Mouse (Mus musculus) G1E (cell line): ENCODE results near the gene Foxo3. TPM values are rescaled to one million over a fixed set of nuclear protein-coding genes. Genes with fewer than 3 reads are reported as not detected.

ENCODE experiments used
- ATAC-seq: 2 replicates; pipeline ENCODE4 v1.8.0; 2016; ENCODE audit warnings: mild to moderate bottlenecking; ENCODE audit not compliant: insufficient number of reproducible peaks, poor library complexity, low FRiP score, severe bottlenecking; ENCODE audit errors: extremely low read depth
- DNase-seq: peaks from one replicate; pipeline ENCODE4 v3.0.0; 2012; ENCODE audit warnings: low spot score
- H3K27me3 ChIP-seq: 2 replicates; pipeline ENCODE4 v1.6.1; 2012; ENCODE audit warnings: mild to moderate bottlenecking, low read length, inconsistent platforms; ENCODE audit not compliant: insufficient read depth
- H3K36me3 ChIP-seq: replicated peaks from 2 replicates; pipeline ENCODE3; 2012; ENCODE audit warnings: mild to moderate bottlenecking, inconsistent platforms
- H3K4me1 ChIP-seq: 2 replicates; pipeline ENCODE4 v1.6.1; 2012; ENCODE audit warnings: low read depth, low read length, inconsistent platforms, mixed read lengths; ENCODE audit not compliant: insufficient read depth
- H3K4me3 ChIP-seq: 2 replicates; pipeline ENCODE4 v1.5.1; 2012; ENCODE audit warnings: low read depth, mild to moderate bottlenecking, inconsistent platforms, low read length, moderate library complexity, mixed read lengths
- H3K9me3 ChIP-seq: replicated peaks from 2 replicates; pipeline ENCODE4 v1.6.1; 2012; ENCODE audit warnings: inconsistent platforms
- CTCF ChIP-seq: IDR thresholded peaks from 2 replicates; pipeline ENCODE4 v1.5.1; 2012; ENCODE audit warnings: low read depth, low read length, inconsistent platforms, mixed read lengths
- GATA1 ChIP-seq: IDR thresholded peaks from 2 replicates; pipeline ENCODE4 v1.6.1; 2012; ENCODE audit warnings: borderline replicate concordance, low read length, inconsistent platforms, mixed read lengths
- GATA2 ChIP-seq: IDR thresholded peaks from 2 replicates; pipeline ENCODE4 v1.6.1; 2012; ENCODE audit warnings: low read depth, low read length, inconsistent platforms, borderline replicate concordance
- POLR2AphosphoS5 ChIP-seq: IDR thresholded peaks from 2 replicates; pipeline ENCODE4 v1.6.1; 2012; ENCODE audit warnings: low read depth, low read length, inconsistent platforms; ENCODE audit not compliant: insufficient replicate concordance
- TAL1 ChIP-seq: conservative IDR thresholded peaks from 2 replicates; pipeline ENCODE4 v1.6.1; 2012; ENCODE audit warnings: low read depth, low read length, inconsistent platforms, mixed read lengths
- polyA plus RNA-seq: library from polyadenylated mRNA; stranded (reverse); fragments of >175 nt; gene quantifications from 2 replicates; pipeline ENCODE4 v1.2.3, GENCODE M21; 2012
- total RNA-seq, 2 experiments: library from RNA; stranded (forward) in 1 of 2; stranded (reverse) in 1 of 2; fragments of 200-1000 nt in 1 of 2; fragments of >200 nt in 1 of 2; fragmentation: Nextera tagmentation in 1 of 2; gene quantifications; 2 replicates each; pipeline ENCODE4 v1.2.3; 2014 to 2017

Foxo3 gene
- total and polyA plus RNA-seq, 3 experiments, result 45.5 to 98.4 (median 59.2) TPM

DNA sequence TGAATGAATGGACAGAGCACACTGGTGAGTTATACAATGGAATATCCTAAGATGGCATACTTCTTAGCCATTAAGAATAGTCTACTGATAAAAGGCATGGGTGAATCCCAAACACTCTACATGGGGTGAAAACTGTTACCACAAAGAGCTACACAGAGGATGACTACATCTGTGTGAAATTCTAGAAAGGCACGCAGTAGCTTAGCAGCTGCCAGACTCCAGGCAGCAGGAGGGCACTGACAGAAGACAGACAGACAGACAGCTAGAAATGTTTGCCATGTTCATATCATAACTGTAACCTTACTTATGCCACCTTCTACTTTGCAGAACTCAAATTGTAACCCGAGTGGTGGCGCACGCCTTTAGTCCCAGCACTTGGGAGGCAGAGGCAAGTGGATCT lies 39.0 kb downstream of the Foxo3 start:
- no peak for ATAC-seq
- H3K4me1 ChIP-seq, result peaks cover 57% of the 10 kb centered on the region
- DNase-seq, result no peak
- TF ChIP-seq GATA2 (no peak), GATA1 (no peak), POLR2AphosphoS5 (no peak), TAL1 (no peak), CTCF (no peak)
- no peaks in the 10 kb centered on the region for H3K9me3 ChIP-seq
- peaks cover 79% of the 10 kb centered on the region for H3K36me3 ChIP-seq
- no peaks in the 10 kb centered on the region for H3K27me3 ChIP-seq
- H3K4me3 ChIP-seq, result no peak overlapping the region

DNA sequence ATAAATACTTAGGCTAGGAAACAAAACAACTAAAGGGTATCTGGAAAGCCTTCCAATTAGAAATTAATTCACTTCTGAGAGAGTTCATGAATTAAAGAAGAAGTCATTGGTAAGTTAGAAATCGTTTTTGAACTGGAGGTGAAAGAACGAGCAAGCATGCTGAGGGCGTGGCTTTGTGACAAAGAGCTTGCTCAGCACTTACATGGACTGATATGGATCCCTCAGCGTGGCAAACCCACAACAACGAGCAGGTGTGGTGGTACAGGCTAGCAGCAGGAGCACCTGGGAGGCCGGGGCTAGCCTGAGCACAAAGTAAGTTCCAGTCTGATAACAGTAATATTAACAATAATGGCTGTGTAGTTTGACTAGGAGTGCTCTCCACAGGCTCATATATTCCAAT lies 41.2 kb downstream of the Foxo3 start:
- ATAC-seq, result no peak
- H3K4me3 ChIP-seq, result no peak overlapping the region
- H3K36me3 ChIP-seq, result peaks cover 79% of the 10 kb centered on the region
- no peaks in the 10 kb centered on the region for H3K9me3 ChIP-seq
- TF ChIP-seq GATA2 (no peak), TAL1 (no peak), CTCF (no peak), GATA1 (no peak), POLR2AphosphoS5 (no peak)
- DNase-seq, result no peak
- H3K4me1 ChIP-seq, result peaks cover 60% of the 10 kb centered on the region
- no peaks in the 10 kb centered on the region for H3K27me3 ChIP-seq

DNA sequence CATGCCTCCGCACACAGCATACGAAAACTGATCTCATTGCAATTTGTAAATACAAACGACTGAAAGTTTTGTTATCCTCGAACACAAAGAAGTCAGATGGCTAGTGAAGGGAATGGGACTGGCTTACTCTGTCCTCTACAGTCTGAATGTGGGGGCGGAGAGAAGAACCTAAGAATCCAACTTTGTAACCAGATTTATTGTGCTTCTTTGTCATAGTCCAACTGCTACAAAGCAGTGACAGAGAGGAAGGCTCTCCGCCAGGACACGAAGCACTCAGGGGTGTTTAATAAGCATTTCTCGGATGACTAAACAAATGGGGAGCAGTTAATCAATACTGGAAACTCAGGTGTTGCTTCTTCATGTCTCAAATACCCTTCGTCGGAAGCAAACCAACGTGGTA lies 43.6 kb downstream of the Foxo3 start:
- peaks cover 62% of the 10 kb centered on the region for H3K4me1 ChIP-seq
- DNase-seq (no peak), ATAC-seq (no peak)
- H3K4me3 ChIP-seq, result no peak overlapping the region
- TF ChIP-seq GATA2, result no peak
- no peak for TF ChIP-seq GATA1
- no peak for TF ChIP-seq TAL1
- no peak for TF ChIP-seq CTCF
- no peak for TF ChIP-seq POLR2AphosphoS5
- no peaks in the 10 kb centered on the region for H3K9me3 ChIP-seq
- H3K27me3 ChIP-seq, result no peaks in the 10 kb centered on the region
- peaks cover 83% of the 10 kb centered on the region for H3K36me3 ChIP-seq

DNA sequence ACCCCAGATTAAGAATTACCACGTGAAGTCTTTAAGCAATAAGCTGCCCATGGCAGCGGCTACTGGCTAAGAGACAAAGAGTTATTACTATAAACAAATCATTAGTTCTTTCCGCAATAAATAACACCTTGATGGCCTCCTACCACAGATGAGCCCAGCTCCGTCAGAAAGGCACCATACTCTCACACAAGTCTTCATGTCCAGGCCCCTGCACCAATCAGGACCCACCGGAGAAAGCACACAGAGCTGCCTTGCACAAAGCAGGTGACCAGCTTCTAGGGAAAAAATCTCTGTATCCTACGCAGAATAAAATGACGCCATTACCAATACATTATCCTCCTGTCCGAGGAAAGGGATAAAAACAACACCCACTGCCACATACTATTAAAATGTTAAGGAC lies 44.7 kb downstream of the Foxo3 start:
- ATAC-seq (no peak), DNase-seq (no peak)
- no peak for TF ChIP-seq TAL1
- no peak for TF ChIP-seq GATA2
- no peak for TF ChIP-seq CTCF
- TF ChIP-seq POLR2AphosphoS5, result no peak
- TF ChIP-seq GATA1, result no peak
- H3K27me3 ChIP-seq, result no peaks in the 10 kb centered on the region
- peaks cover 57% of the 10 kb centered on the region for H3K4me1 ChIP-seq
- H3K4me3 ChIP-seq, result no peak overlapping the region
- no peaks in the 10 kb centered on the region for H3K9me3 ChIP-seq
- peaks cover 84% of the 10 kb centered on the region for H3K36me3 ChIP-seq

DNA sequence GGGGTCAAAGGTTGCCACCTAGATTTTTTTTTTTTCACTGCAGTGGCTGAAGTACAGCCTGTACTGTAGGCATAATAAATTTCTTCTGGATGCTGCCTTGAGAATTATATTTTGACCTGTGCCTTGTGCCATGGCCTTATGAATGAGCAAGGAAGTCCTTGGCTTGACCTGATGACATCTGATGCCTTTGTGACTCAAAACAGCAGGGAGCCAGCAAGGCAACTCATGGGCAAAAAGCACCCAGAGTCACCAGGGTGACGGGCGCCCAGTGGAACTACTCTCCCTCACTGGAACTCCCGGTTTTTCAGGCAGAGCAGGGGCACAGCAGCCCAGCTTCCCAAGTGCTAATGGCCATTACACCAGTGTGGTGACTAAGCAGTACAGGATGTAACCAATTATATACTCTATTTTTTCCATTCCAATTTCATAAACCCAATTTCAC lies 45.4 kb downstream of the Foxo3 start:
- H3K9me3 ChIP-seq, result no peaks in the 10 kb centered on the region
- no peaks in the 10 kb centered on the region for H3K27me3 ChIP-seq
- no peak for ATAC-seq

DNA sequence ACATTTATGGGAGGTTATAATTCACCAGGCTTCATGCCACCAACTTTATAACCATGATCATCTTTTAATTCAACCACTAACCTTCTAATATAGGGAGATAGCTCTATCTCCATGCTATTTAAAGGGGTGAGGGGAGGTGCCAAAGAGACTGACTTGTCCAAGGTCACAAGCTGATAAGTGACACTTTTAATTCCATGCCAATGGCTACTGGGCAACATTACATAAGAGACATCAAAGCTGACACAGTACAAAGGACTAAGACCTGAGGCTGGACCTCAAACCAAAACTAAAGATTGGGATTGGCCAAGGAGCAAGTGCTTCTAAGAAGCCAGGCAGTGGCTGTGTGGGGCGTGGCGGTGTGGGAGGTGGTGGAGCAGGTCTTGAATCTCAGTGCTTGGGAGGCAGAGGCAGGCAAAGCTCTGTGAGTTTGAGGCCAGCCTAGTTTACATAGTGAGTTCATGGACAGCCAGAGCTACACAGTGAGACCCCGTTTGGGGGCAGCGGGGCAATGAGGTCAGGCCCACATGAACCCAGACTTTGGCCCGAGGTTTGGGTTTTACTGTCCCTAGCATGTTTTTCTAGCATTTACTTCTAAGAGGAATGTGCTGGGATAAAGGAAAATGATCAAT lies 46.0 kb downstream of the Foxo3 start:
- no peak for DNase-seq
- Histone ChIP-seq H3K4me3 (no peak overlapping the region), H3K27me3 (no peaks in the 10 kb centered on the region), H3K4me1 (peaks cover 64% of the 10 kb centered on the region), H3K36me3 (peaks cover 92% of the 10 kb centered on the region), H3K9me3 (no peaks in the 10 kb centered on the region)
- no peak for TF ChIP-seq CTCF
- TF ChIP-seq POLR2AphosphoS5, result no peak
- no peak for TF ChIP-seq GATA2
- TF ChIP-seq GATA1, result no peak
- TF ChIP-seq TAL1, result no peak
- no peak for ATAC-seq

More for the DNA sequence above, 45.4 kb downstream of the Foxo3 start:
- no peak overlapping the region for H3K4me3 ChIP-seq
- peaks cover 62% of the 10 kb centered on the region for H3K4me1 ChIP-seq
- TF ChIP-seq GATA1 (no peak), GATA2 (no peak), TAL1 (no peak), POLR2AphosphoS5 (no peak), CTCF (no peak)
- peaks cover 91% of the 10 kb centered on the region for H3K36me3 ChIP-seq
- no peak for DNase-seq

DNA sequence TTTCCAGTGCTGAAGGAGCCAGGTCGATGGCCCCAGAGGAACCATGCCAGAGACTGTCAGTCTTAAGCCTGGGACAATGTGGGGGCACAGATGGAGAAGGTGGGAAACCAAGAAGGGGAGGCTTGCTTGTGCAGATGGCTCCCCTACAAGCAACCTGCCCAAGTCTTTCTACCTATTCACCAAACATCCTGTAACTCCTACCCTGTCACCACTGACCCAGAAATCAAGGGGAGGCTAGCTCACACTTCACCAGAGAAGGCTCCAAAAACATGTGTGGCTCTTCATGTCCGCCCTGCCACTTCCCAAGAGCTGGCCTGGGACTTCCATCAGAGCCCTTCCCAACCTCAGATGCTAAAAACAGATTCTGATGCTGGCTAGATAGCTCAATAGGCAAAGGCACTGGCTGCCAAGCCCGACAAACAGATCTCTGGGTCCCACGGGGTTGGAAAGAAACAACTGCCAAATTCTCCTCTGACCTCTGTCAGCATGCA lies 48.8 kb downstream of the Foxo3 start:
- Histone ChIP-seq H3K4me3 (no peak overlapping the region), H3K4me1 (peaks cover 47% of the 10 kb centered on the region), H3K36me3 (peaks cover 90% of the 10 kb centered on the region), H3K9me3 (no peaks in the 10 kb centered on the region), H3K27me3 (no peaks in the 10 kb centered on the region)
- no peak for TF ChIP-seq GATA1
- TF ChIP-seq CTCF, result no peak
- no peak for TF ChIP-seq GATA2
- no peak for TF ChIP-seq POLR2AphosphoS5
- TF ChIP-seq TAL1, result no peak
- DNase-seq, result no peak
- no peak for ATAC-seq
